Mouse (Mus musculus) megakaryocyte, embryonic 14.5 days (primary cell): ENCODE measurements around the gene Socs7.

ENCODE experiments used
- FLI1 ChIP-seq: IDR thresholded peaks from 2 replicates; pipeline ENCODE4 v1.6.1; 2012; ENCODE audit warnings: low read length, inconsistent platforms, mixed read lengths
- GATA1 ChIP-seq: IDR thresholded peaks from 3 replicates; pipeline ENCODE4 v1.6.1; 2012; ENCODE audit warnings: mixed read lengths, low read length, inconsistent platforms, borderline replicate concordance

- TF ChIP-seq GATA1 (no peak), FLI1 (no peak)
Observed at GRCm38 (mm10) chr11:97432015-97432414, 69.7 kb downstream of the Socs7 start.
